Mouse (Mus musculus) gastrocnemius, postnatal 14 days (tissue): ENCODE measurements around the gene Med7. TPM values are rescaled to one million over a fixed set of nuclear protein-coding genes. Genes with fewer than 3 reads are reported as not detected.
"Not testable (repeated sequence)": the region's sequence is repeated elsewhere in the genome, so short reads cannot be mapped to it uniquely, and the experiment has no call there.

ENCODE experiments used
- DNase-seq: peaks from one replicate; pipeline ENCODE4 v3.0.0; 2021; ENCODE audit warnings: mixed read lengths
- intact Hi-C: fragments of 180-260 bp; cut with DNase I; formaldehyde crosslinking; loops from one replicate; pipeline ENCODE4 v1.15.1; 2025; ENCODE audit warnings: low total_unique reads
- total RNA-seq, 2 experiments: library from RNA; stranded (reverse); gene quantifications; 2 replicates each; pipeline ENCODE4 v1.2.3; 2021

Med7 gene
- total RNA-seq, 2 experiments from 2014 or later: 15.6 to 16.6 TPM

GRCm38 (mm10) chr11:46421086-46421888 is 15.4 kb upstream of the Med7 start:
- DNase-seq: no peak
- intact Hi-C loops: loop anchor here (10.0 kb wide), 1 partner anchor 146 kb away; no protein-coding TSS in a partner anchor

DNA sequence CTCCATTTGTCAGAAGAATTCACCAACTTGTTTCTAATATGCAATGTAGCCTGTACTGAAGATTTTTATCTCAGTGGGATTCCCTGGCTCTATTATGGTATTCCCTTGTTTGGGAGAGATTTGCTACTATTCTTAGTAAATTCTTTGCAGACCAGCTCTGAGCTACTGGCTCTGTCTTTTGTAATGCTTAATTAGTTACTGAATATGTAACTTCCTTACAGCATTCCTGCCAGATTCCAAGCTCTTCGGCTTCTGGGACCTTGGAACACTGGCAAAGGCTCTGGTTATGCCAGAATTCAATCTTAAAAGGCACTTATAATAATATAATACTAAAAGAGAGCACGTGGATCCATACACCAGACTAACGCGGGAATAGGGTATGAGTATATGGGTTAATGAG is 8.6 kb upstream of the Med7 start:
- intact Hi-C loops: loop anchor here (10.0 kb wide), 1 partner anchor 153 kb away; no protein-coding TSS in a partner anchor
- DNase-seq: not testable (repeated sequence)

GRCm38 (mm10) chr11:46430123-46430522 is 6.6 kb upstream of the Med7 start:
- DNase-seq: no peak
- intact Hi-C loops: no loop called here

DNA sequence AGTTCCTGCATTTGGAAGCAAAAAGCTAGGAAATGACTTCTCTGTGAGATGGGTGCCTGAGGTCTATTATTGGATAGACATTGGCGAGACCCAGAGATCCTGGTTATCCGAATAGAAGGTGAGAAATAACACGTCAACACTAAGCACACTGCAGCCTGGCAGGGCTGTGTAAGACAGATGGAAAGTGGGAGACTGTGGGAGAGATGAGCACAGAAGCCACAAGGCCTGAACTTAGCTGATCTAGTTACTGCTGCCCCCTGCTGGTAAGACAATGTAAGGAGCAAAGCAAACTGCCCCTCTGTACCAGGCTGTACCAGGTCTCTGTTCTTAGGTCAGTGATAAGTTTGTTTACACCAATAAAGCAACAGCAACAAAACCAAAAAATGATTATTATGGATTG is 5.6 kb upstream of the Med7 start:
- intact Hi-C loops: no loop called here
- DNase-seq: peak; percentile 67

GRCm38 (mm10) chr11:46435363-46435762 is 1.4 kb upstream of the Med7 start:
- intact Hi-C loops: no loop called here

GRCm38 (mm10) chr11:46437459-46438000 is 805 bp downstream of the Med7 start:
- no peak for DNase-seq
- intact Hi-C loops: no loop called here

More at GRCm38 (mm10) chr11:46435363-46435762, 1.4 kb upstream of the Med7 start:
- DNase-seq: no peak

DNA sequence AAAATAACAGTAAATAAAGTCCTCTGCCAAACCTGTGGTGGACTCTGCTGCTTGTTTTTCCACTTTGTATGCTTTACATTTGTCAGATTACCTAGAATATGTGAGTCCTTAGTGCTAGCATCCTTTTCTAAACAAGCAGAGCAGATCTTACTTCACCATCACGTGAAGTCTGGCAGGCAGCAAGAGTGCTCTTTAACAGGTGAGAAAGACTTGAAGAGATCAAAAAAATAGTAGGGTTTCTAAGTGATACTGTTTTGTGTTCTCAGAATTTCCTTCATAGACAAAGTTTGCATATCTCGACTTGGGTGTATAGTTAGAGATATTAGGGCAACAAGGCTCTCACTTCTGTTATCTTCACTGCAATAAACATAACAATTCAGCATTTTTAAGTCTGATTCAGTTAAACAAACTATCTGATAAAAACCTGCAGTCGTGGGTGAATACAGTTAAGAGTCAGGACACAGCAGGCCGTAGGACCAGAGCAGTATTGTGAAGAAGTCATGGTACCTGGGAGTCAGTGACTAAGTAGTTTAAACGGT is 2.3 kb downstream of the Med7 start:
- intact Hi-C loops: no loop called here
- DNase-seq: no peak

GRCm38 (mm10) chr11:46441774-46442173 is 5.0 kb downstream of the Med7 start:
- intact Hi-C loops: no loop called here
- no peak for DNase-seq

GRCm38 (mm10) chr11:46443152-46443551 is 6.4 kb downstream of the Med7 start:
- DNase-seq: no peak
- intact Hi-C loops: no loop called here

DNA sequence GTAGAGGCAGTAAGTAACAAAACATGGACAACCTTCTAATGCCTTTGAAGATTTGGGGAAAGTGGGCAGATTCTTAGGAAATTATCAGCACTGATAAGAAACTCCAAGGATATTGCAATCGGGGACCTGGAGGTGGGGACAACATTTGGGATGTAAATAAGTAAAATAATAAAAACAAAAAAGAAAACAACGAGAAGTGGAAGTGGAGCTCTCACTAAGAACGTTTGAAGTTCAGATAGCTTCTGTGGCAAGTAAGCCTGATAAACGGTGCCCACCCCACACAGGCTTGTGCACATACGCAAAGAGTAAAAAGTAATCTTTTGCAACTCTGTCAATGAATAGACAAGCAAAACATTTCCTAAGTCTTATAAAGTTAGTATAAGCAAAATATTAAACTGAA is 7.3 kb downstream of the Med7 start:
- no peak for DNase-seq
- intact Hi-C loops: no loop called here

GRCm38 (mm10) chr11:46446150-46446549 is 9.4 kb downstream of the Med7 start:
- intact Hi-C loops: no loop called here
- DNase-seq: no peak

DNA sequence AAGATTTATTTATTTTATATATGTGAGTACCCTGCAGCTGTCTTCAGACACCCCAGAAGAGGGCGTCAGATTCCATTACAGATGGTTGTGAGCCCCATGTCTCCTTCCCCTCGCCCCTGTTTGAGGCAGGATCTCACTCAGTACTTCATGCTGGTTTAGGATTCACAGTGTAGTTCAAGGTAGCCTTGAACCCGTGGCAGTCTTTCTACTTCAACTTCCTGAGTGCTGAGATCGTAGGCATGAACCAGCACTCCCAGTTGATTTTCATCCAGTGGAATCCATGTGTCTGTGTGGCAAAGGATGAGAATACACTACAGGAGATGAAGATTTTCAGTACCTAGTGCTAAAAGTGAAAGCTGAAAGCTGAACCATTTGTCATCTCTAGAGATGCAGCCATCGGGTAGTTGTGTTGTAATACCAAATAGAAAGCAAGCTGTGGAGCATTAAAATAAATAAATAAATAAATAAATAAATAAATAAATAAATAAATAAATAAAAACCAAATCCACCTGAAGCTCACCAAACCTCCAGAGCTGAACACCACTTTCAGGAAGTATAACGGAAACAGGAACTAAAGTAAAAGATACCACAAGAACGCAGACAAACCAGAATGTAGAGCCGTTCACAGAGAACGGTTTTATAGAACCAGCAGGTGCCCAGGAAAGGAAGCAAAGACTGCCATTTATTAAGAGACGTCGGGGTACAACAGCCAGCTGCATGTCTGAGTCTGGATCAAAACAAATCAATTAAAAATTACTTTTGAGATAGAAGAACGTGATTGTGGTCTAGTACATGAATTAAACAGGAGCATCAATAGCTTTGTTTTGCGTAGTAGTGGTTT is 11.1 kb downstream of the Med7 start:
- intact Hi-C loops: no loop called here
- DNase-seq: no peak

GRCm38 (mm10) chr11:46449461-46450080 is 12.8 kb downstream of the Med7 start:
- DNase-seq: no peak
- intact Hi-C loops: no loop called here

- DNase-seq: no peak
- intact Hi-C loops: no loop called here
These were observed 17.8 kb downstream of the Med7 start, which contains the start of gene Havcr2 for GRCm38 (mm10) chr11:46454453-46455045. Gene Havcr2 (plus strand): TSS chr11:46454935.

DNA sequence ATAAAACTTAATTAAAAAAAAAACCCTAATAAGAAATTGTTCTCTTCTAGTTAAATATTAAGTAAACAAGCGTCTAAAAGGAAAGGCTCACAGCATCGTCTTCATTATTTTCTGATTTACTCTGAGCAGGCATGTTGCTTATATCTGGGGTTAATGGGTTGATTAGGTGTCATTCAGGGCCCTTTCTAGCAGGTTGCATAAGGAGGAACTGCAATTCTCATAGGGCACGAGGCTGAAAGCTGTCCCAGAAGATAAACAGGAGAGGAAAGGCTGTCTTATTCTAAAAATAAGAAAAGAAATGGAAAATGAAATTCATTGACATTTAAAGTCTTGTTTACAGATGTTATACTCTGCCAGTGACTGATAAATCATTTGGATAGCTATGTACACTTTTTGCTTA is 23.2 kb downstream of the Med7 start:
- intact Hi-C loops: no loop called here
- DNase-seq: no peak

DNA sequence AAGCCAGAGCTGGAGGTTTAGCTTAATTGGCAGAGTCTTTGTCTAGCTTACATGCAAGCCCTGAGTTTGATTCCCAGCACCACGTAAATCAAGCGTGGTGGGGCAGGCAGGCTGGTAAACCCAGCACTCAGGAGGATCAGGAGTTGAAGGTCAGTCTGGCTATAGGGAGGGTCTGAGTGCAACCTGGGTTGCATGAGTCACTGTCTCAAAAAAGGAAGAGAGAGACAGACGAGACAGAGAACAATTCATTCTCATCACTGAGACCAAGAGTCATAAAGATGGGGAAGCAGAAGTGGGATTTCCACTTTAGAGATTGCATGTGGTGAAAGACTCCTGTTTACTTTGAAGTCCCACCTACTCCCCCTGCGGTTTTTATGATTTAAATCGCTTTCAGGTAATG is 24.6 kb downstream of the Med7 start:
- intact Hi-C loops: no loop called here
- DNase-seq: no peak

DNA sequence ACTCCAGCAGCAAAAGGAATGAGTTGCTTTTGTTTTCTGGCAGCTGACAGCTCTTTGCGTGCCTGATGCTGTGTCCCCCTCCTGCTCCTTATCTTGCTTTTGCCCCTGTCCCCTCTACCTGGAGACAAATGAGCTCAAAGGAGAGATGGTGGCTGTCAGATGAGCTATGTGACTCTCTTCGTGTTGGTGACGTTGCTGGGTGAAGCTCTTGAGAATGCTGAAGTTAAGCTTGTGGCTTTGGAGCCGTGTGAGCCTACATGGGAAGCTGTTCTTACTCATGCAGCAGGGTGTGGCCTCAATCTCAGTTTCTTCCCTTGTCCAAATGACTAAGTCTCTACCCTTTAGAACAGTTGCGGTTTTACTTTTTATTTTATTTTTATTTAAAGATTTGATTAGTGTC is 25.2 kb downstream of the Med7 start:
- intact Hi-C loops: no loop called here
- no peak for DNase-seq

DNA sequence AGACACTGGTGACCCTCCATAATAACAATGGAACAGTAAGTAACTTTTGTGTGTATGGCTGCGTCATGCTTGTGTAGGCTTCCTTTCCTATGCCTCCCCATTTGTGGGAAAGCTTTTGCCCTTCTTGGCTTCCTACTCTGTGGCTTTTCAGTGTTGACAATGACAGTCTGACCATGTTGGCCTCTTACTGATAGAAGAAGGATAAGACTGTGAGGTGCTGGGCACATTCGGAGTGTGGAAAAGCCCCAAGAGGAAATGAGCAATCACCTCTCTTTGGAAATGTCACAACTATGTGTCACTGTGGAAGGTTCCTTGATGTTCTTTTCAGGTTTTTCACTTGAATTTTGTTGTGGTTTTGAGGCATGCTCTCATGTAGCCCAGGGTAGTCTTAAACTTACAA is 30.2 kb downstream of the Med7 start:
- intact Hi-C loops: no loop called here
- DNase-seq: no peak

- DNase-seq: no peak
- intact Hi-C loops: no loop called here
These were observed 37.5 kb downstream of the Med7 start for GRCm38 (mm10) chr11:46474220-46474619.
